Mouse (Mus musculus): ENCODE measurements around the gene Rasgrp3. TPM values are rescaled to one million over a fixed set of nuclear protein-coding genes. Genes with fewer than 3 reads are reported as not detected.

Gene Rasgrp3
- polyA plus RNA-seq, 1 experiment from 2014 or later, result 5.3 TPM

- no peak overlapping the region for H3K4me3 ChIP-seq (ENCODE audit: low read depth, low read length)
- DNase-seq (ENCODE audit: low spot score), result peak; percentile 74
- no peak overlapping the region for H3K9ac ChIP-seq (ENCODE audit: low read length)
- peak overlapping the region; percentile 21; the same call in 1 of the 2 replicates for H3K4me2 ChIP-seq (ENCODE audit: low read length)
- no peaks in the 10 kb centered on the region for H3K36me3 ChIP-seq (ENCODE audit: control insufficient read depth, insufficient read depth, low read length)
- peaks cover 4% of the 10 kb centered on the region for H3K4me1 ChIP-seq (ENCODE audit: control insufficient read depth, insufficient read depth, low read length)
- ATAC-seq, result peak; percentile 90
- WGBS, result 15% methylated on average over 15 of the region's 15 CpGs
- no peaks in the 10 kb centered on the region for H3K27me3 ChIP-seq (replicated peaks; ENCODE audit: control insufficient read depth, insufficient read depth, low read length)
- no peaks in the 10 kb centered on the region for H3K9me3 ChIP-seq (replicated peaks; ENCODE audit: control insufficient read depth, low read length)
- no peak overlapping the region for H3K27ac ChIP-seq (ENCODE audit: low read depth, low read length)
Measured at GRCm38 (mm10) chr17:75464983-75465634, 29.4 kb downstream of the Rasgrp3 start.

GRCm38 (mm10) chr17:75465635-75465997, 29.9 kb downstream of the Rasgrp3 start:
- no peaks in the 10 kb centered on the region for H3K9me3 ChIP-seq (replicated peaks; ENCODE audit: control insufficient read depth, low read length)
- no peaks in the 10 kb centered on the region for H3K27me3 ChIP-seq (replicated peaks; ENCODE audit: control insufficient read depth, insufficient read depth, low read length)
- no peak overlapping the region for H3K9ac ChIP-seq (ENCODE audit: low read length)
- peaks cover 4% of the 10 kb centered on the region for H3K4me1 ChIP-seq (ENCODE audit: control insufficient read depth, insufficient read depth, low read length)
- 63% methylated on average over 14 of the region's 14 CpGs for WGBS
- H3K27ac ChIP-seq (ENCODE audit: low read depth, low read length), result no peak overlapping the region
- H3K36me3 ChIP-seq (ENCODE audit: control insufficient read depth, insufficient read depth, low read length), result no peaks in the 10 kb centered on the region
- ATAC-seq (no peak), DNase-seq (ENCODE audit: low spot score) (no peak)
- H3K4me3 ChIP-seq (ENCODE audit: low read depth, low read length), result no peak overlapping the region
- peak overlapping the region; percentile 21; the same call in 1 of the 2 replicates for H3K4me2 ChIP-seq (ENCODE audit: low read length)

- Histone ChIP-seq H3K9me3 (replicated peaks; ENCODE audit: control insufficient read depth, low read length) (no peaks in the 10 kb centered on the region), H3K4me3 (ENCODE audit: low read depth, low read length) (no peak overlapping the region), H3K36me3 (ENCODE audit: control insufficient read depth, insufficient read depth, low read length) (no peaks in the 10 kb centered on the region), H3K4me1 (ENCODE audit: control insufficient read depth, insufficient read depth, low read length) (peaks cover 4% of the 10 kb centered on the region), H3K27me3 (replicated peaks; ENCODE audit: control insufficient read depth, insufficient read depth, low read length) (no peaks in the 10 kb centered on the region), H3K27ac (ENCODE audit: low read depth, low read length) (no peak overlapping the region), H3K4me2 (ENCODE audit: low read length) (no peak overlapping the region), H3K9ac (ENCODE audit: low read length) (no peak overlapping the region)
- 95% methylated on average over 4 of the region's 4 CpGs for WGBS
- DNase-seq (ENCODE audit: low spot score), result no peak
- ATAC-seq, result no peak
Measured at GRCm38 (mm10) chr17:75466948-75467347, 31.3 kb downstream of the Rasgrp3 start.

- no peak overlapping the region for H3K9ac ChIP-seq (ENCODE audit: low read length)
- no peak overlapping the region for H3K27ac ChIP-seq (ENCODE audit: low read depth, low read length)
- no peaks in the 10 kb centered on the region for H3K36me3 ChIP-seq (ENCODE audit: control insufficient read depth, insufficient read depth, low read length)
- peaks cover 4% of the 10 kb centered on the region for H3K4me1 ChIP-seq (ENCODE audit: control insufficient read depth, insufficient read depth, low read length)
- no peak for DNase-seq (ENCODE audit: low spot score)
- H3K4me2 ChIP-seq (ENCODE audit: low read length), result no peak overlapping the region
- 85% methylated on average over 2 of the region's 2 CpGs for WGBS
- no peak for ATAC-seq
- H3K4me3 ChIP-seq (ENCODE audit: low read depth, low read length), result no peak overlapping the region
- H3K9me3 ChIP-seq (replicated peaks; ENCODE audit: control insufficient read depth, low read length), result no peaks in the 10 kb centered on the region
- no peaks in the 10 kb centered on the region for H3K27me3 ChIP-seq (replicated peaks; ENCODE audit: control insufficient read depth, insufficient read depth, low read length)
Measured at GRCm38 (mm10) chr17:75467526-75467925, 31.8 kb downstream of the Rasgrp3 start.

GRCm38 (mm10) chr17:75468479-75469114, 32.9 kb downstream of the Rasgrp3 start:
- Histone ChIP-seq H3K9me3 (replicated peaks; ENCODE audit: control insufficient read depth, low read length) (no peaks in the 10 kb centered on the region), H3K36me3 (ENCODE audit: control insufficient read depth, insufficient read depth, low read length) (no peaks in the 10 kb centered on the region), H3K27ac (ENCODE audit: low read depth, low read length) (no peak overlapping the region), H3K4me2 (ENCODE audit: low read length) (no peak overlapping the region), H3K4me1 (ENCODE audit: control insufficient read depth, insufficient read depth, low read length) (peaks cover 4% of the 10 kb centered on the region), H3K9ac (ENCODE audit: low read length) (no peak overlapping the region), H3K27me3 (replicated peaks; ENCODE audit: control insufficient read depth, insufficient read depth, low read length) (no peaks in the 10 kb centered on the region), H3K4me3 (ENCODE audit: low read depth, low read length) (no peak overlapping the region)
- 93% methylated on average over 10 of the region's 10 CpGs for WGBS
- no peak for ATAC-seq
- DNase-seq (ENCODE audit: low spot score), result no peak

GRCm38 (mm10) chr17:75470325-75470724, 34.6 kb downstream of the Rasgrp3 start:
- 82% methylated on average over 6 of the region's 6 CpGs for WGBS
- Histone ChIP-seq H3K9ac (ENCODE audit: low read length) (no peak overlapping the region), H3K9me3 (replicated peaks; ENCODE audit: control insufficient read depth, low read length) (no peaks in the 10 kb centered on the region), H3K36me3 (ENCODE audit: control insufficient read depth, insufficient read depth, low read length) (no peaks in the 10 kb centered on the region), H3K27me3 (replicated peaks; ENCODE audit: control insufficient read depth, insufficient read depth, low read length) (no peaks in the 10 kb centered on the region), H3K4me1 (ENCODE audit: control insufficient read depth, insufficient read depth, low read length) (no peaks in the 10 kb centered on the region), H3K4me3 (ENCODE audit: low read depth, low read length) (no peak overlapping the region), H3K27ac (ENCODE audit: low read depth, low read length) (no peak overlapping the region), H3K4me2 (ENCODE audit: low read length) (no peak overlapping the region)
- ATAC-seq, result no peak
- DNase-seq (ENCODE audit: low spot score), result no peak

- Histone ChIP-seq H3K9me3 (replicated peaks; ENCODE audit: control insufficient read depth, low read length) (no peaks in the 10 kb centered on the region), H3K27ac (ENCODE audit: low read depth, low read length) (no peak overlapping the region), H3K36me3 (ENCODE audit: control insufficient read depth, insufficient read depth, low read length) (no peaks in the 10 kb centered on the region), H3K4me1 (ENCODE audit: control insufficient read depth, insufficient read depth, low read length) (no peaks in the 10 kb centered on the region), H3K27me3 (replicated peaks; ENCODE audit: control insufficient read depth, insufficient read depth, low read length) (no peaks in the 10 kb centered on the region), H3K4me2 (ENCODE audit: low read length) (no peak overlapping the region), H3K9ac (ENCODE audit: low read length) (no peak overlapping the region), H3K4me3 (ENCODE audit: low read depth, low read length) (no peak overlapping the region)
- ATAC-seq (no peak), DNase-seq (ENCODE audit: low spot score) (no peak)
- 92% methylated on average over 7 of the region's 7 CpGs for WGBS
Measured at GRCm38 (mm10) chr17:75470885-75471610, 35.4 kb downstream of the Rasgrp3 start.

- H3K27ac ChIP-seq (ENCODE audit: low read depth, low read length), result no peak overlapping the region
- DNase-seq (ENCODE audit: low spot score), result no peak
Measured at GRCm38 (mm10) chr17:75471644-75472253, 36.1 kb downstream of the Rasgrp3 start.

More at GRCm38 (mm10) chr17:75471644-75472253, 36.1 kb downstream of the Rasgrp3 start:
- no peak for ATAC-seq
- 86% methylated on average over 6 of the region's 6 CpGs for WGBS
- Histone ChIP-seq H3K4me2 (ENCODE audit: low read length) (no peak overlapping the region), H3K36me3 (ENCODE audit: control insufficient read depth, insufficient read depth, low read length) (no peaks in the 10 kb centered on the region), H3K4me3 (ENCODE audit: low read depth, low read length) (no peak overlapping the region), H3K27me3 (replicated peaks; ENCODE audit: control insufficient read depth, insufficient read depth, low read length) (no peaks in the 10 kb centered on the region), H3K9ac (ENCODE audit: low read length) (no peak overlapping the region), H3K9me3 (replicated peaks; ENCODE audit: control insufficient read depth, low read length) (no peaks in the 10 kb centered on the region), H3K4me1 (ENCODE audit: control insufficient read depth, insufficient read depth, low read length) (no peaks in the 10 kb centered on the region)
